Mouse (Mus musculus): ENCODE measurements around the gene Cpm. TPM values are rescaled to one million over a fixed set of nuclear protein-coding genes. Genes with fewer than 3 reads are reported as not detected.

The Cpm gene
- total and polyA plus RNA-seq, 3 experiments: 0.04 to 0.31 (median 0.17) TPM

DNA sequence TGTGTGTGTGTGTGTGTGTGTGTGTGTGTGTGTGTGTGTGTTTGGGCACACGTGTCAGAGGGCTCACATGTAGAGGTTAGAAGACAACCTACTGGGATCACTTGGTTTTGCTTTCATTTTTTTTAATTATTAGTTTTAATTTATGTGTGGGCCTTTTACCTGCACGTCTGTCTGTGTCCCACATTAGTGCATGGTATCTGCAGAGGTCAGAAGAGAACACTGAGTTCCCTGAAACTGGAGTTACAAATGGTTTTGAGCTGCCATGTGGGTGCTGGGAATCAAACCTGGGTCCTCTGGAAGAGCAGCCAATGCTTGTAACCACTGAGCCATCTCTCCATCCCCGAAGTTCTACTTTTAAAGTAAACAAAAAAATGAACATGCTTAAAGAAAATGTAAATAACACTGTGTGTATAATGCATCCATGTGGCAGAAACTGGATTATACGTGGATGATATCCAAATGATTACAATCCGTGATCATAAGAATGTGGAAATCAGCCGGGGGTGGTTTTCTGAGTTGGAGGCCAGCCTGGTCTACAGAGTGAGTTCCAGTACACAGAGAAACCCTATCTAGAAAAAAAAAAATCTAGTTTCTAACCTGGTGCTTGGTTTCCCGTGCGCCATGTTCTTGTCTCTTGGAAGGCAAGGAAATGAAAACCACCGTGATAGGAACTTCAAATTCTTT is 37.8 kb downstream of the Cpm start:
- no peaks in the 10 kb centered on the region for H3K9me3 ChIP-seq (replicated peaks; ENCODE audit: low read length)
- dilution Hi-C loops (cut with MboI; ENCODE audit: extremely low pct_ligation_motif_present, extremely low pct_unique_long_range_greater_than_20kb, low sequenced_read_pairs): no loop called here
- TF ChIP-seq E2F4 (IDR thresholded peaks at IDR 0.05; ENCODE audit: insufficient replicate concordance, low read depth, low read length) (no peak), JUND (conservative IDR thresholded peaks at IDR 0.05; ENCODE audit: low read depth, low read length) (no peak), TCF12 (IDR thresholded peaks at IDR 0.05; ENCODE audit: low read depth, low read length) (no peak), USF2 (conservative IDR thresholded peaks at IDR 0.05; ENCODE audit: low read depth, low read length) (no peak), CHD2 (IDR thresholded peaks at IDR 0.05; ENCODE audit: low read length) (no peak), POLR2AphosphoS2 (IDR thresholded peaks at IDR 0.05; ENCODE audit: low read depth, low read length) (no peak), ZC3H11A (IDR thresholded peaks at IDR 0.05; ENCODE audit: low read depth, low read length) (no peak), RCOR1 (conservative IDR thresholded peaks at IDR 0.05; ENCODE audit: low read depth, low read length) (no peak), TBP (conservative IDR thresholded peaks at IDR 0.05; ENCODE audit: low read depth, low read length) (no peak), PAX5 (IDR thresholded peaks at IDR 0.05; ENCODE audit: low read length) (no peak), USF1 (IDR thresholded peaks at IDR 0.05; ENCODE audit: low read depth, low read length) (no peak), JUN (IDR thresholded peaks at IDR 0.05; ENCODE audit: insufficient read depth, low read depth, low read length) (no peak), ELF1 (IDR thresholded peaks at IDR 0.05; ENCODE audit: low read depth, low read length) (no peak)

GRCm38 (mm10) chr10:117667663-117668507 is 38.6 kb downstream of the Cpm start:
- H3K4me3 ChIP-seq (replicated peaks in 1 of 3; ENCODE audit: low read depth in 2 of 3, low read length in 2 of 3, poor library complexity in 1 of 3): no peak overlapping the region
- no peaks in the 10 kb centered on the region for H3K27me3 ChIP-seq (replicated peaks)
- H3K36me3 ChIP-seq (replicated peaks in 1 of 2; ENCODE audit: control insufficient read depth in 1 of 2, insufficient read depth in 1 of 2, low read length in 1 of 2): no peaks in the 10 kb centered on the region
- dilution Hi-C loops (cut with MboI; ENCODE audit: extremely low pct_ligation_motif_present, extremely low pct_unique_long_range_greater_than_20kb, low sequenced_read_pairs): no loop called here
- no peak overlapping the region for H3K27ac ChIP-seq (ENCODE audit: insufficient read depth, low read depth)
- H3K9ac ChIP-seq (ENCODE audit: insufficient read depth, low read depth): no peak overlapping the region
- no peak overlapping the region for H3K4me2 ChIP-seq (ENCODE audit: insufficient read depth, low read depth, poor library complexity, severe bottlenecking)
- peaks cover 0 to 3% of the 10 kb centered on the region in 2 experiments; a peak in 1 of 4 replicates for H3K4me1 ChIP-seq (ENCODE audit: control insufficient read depth in 1 of 2, insufficient read depth in 2 of 2)
- H3K79me2 ChIP-seq (replicated peaks; ENCODE audit: control insufficient read depth, extremely low read depth, insufficient read depth, poor library complexity, severe bottlenecking): no peaks in the 10 kb centered on the region
- TF ChIP-seq SMC3 (IDR thresholded peaks at IDR 0.05; ENCODE audit: low read depth, low read length): no peak
- no peak for TF ChIP-seq MAFK (IDR thresholded peaks at IDR 0.05; ENCODE audit: insufficient replicate concordance, low read length)
- no peak for TF ChIP-seq ELF1 (IDR thresholded peaks at IDR 0.05; ENCODE audit: low read depth, low read length)
- TF ChIP-seq JUN (IDR thresholded peaks at IDR 0.05; ENCODE audit: insufficient read depth, low read depth, low read length): no peak
- no peaks in the 10 kb centered on the region for H3K9me3 ChIP-seq (replicated peaks; ENCODE audit: low read length)
- no peak for DNase-seq (ENCODE audit: extremely low read depth)
- in situ Hi-C loops (cut with MboI; ENCODE audit: low pct_ligation_motif_present, low pct_unique_long_range_greater_than_20kb, low sequenced_read_pairs): no loop called here

More for the DNA sequence above, 37.8 kb downstream of the Cpm start:
- Histone ChIP-seq H3K27ac (ENCODE audit: insufficient read depth, low read depth) (no peak overlapping the region), H3K79me2 (replicated peaks; ENCODE audit: control insufficient read depth, extremely low read depth, insufficient read depth, poor library complexity, severe bottlenecking) (no peaks in the 10 kb centered on the region), H3K4me2 (ENCODE audit: insufficient read depth, low read depth, poor library complexity, severe bottlenecking) (no peak overlapping the region), H3K36me3 (replicated peaks in 1 of 2; ENCODE audit: control insufficient read depth in 1 of 2, insufficient read depth in 1 of 2, low read length in 1 of 2) (no peaks in the 10 kb centered on the region), H3K9ac (ENCODE audit: insufficient read depth, low read depth) (no peak overlapping the region), H3K4me1 (ENCODE audit: control insufficient read depth in 1 of 2, insufficient read depth in 2 of 2) (peaks cover 0 to 5% of the 10 kb centered on the region in 2 experiments; a peak in 1 of 4 replicates), H3K27me3 (replicated peaks) (no peaks in the 10 kb centered on the region), H3K4me3 (replicated peaks in 1 of 3; ENCODE audit: low read depth in 2 of 3, low read length in 2 of 3, poor library complexity in 1 of 3) (no peak overlapping the region)
- DNase-seq (ENCODE audit: extremely low read depth): no peak
- in situ Hi-C loops (cut with MboI; ENCODE audit: low pct_ligation_motif_present, low pct_unique_long_range_greater_than_20kb, low sequenced_read_pairs): no loop called here
